In the genomic region with DNA sequence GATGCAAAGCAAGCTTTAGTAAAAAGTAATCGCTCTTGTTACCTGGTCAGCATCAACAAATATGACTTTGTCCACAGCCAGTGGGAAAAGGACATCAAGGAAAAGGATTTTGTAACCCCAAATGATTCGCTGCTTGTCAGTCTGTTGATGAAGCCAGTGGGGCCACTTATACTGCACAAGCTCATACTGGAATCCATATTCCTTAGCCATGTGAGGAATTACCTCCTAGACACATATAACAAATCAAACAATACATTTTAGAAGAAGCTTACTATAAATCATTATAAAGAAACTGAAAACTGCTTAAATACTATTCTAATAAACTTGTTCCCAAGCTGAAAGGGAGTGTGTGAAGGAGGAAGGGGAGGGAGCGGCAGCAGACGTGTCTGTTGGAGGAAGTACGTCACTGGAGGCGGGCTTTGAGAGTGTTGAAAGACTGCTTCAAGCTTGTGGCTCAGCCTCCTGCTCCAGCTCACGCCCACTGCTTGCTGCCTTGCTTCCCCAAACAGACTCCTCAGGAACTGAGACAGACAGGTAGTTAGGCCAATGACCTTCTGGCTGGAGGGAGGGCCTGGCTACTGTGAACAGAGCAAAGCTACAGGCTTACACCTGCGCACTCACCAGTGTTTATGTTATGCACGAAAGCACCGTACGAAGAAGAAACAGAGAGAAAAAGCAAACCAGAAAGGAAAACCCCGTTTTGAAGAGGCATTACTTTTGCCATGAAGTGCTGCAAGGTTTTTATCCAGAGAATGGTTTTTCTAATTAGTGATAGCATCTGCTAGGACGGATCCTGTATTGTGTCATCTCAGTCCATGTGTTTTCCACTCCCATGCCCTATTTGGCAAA, we compare ENCODE assay signal across 8 mouse cellular contexts.
A peak's percentile ranks its signal among the peaks of the same experiment; 100 is the strongest.
DNase-seq lines count a peak whose midpoint lies in the region; ATAC-seq and TF ChIP-seq lines count a peak whose summit lies in the region.

No protein-coding gene starts in this region.

- DNase-seq in CD4-positive, CD25-positive, alpha-beta regulatory T cell, adult 2 months (ENCODE audit: low read depth, low spot score) = peak; percentile 99
- DNase-seq in brain, embryonic 18.5 days (ENCODE audit: low read depth, low spot score) = peak; percentile 98
- DNase-seq in heart, embryonic 10.5 days (ENCODE audit: low spot score) = peak; percentile 99
- peak; percentile 99 for DNase-seq in limb, embryonic 14.5 days (ENCODE audit: low spot score)
- peak; percentile 78 to 96 for DNase-seq in spleen, postnatal 10 days (ENCODE audit: low spot score in 2 of 2)

- peak; percentile 100 for ATAC-seq in kidney, embryonic 14.5 days (ENCODE audit: low FRiP score, low TSS enrichment)
- peak; percentile 100 for ATAC-seq in limb, embryonic 14.5 days (ENCODE audit: low FRiP score, low read depth)
- peak; percentile 100 for ATAC-seq in midbrain, embryonic 16.5 days

- H3K27me3 ChIP-seq in erythroblast, embryonic 14.5 days (ENCODE audit: control insufficient read depth) = no peaks in the 10 kb centered on the region
- H3K27me3 ChIP-seq in heart, embryonic 10.5 days (ENCODE audit: insufficient read depth, poor library complexity, severe bottlenecking) = no peaks in the 10 kb centered on the region
- H3K27me3 ChIP-seq in kidney, embryonic 14.5 days (ENCODE audit: control insufficient read depth, insufficient read depth, low read length) = no peaks in the 10 kb centered on the region
- no peaks in the 10 kb centered on the region for H3K27me3 ChIP-seq in limb, embryonic 14.5 days (ENCODE audit: control insufficient read depth, insufficient read depth, low read length)
- no peaks in the 10 kb centered on the region for H3K27me3 ChIP-seq in midbrain, embryonic 16.5 days (ENCODE audit: control insufficient read depth, insufficient read depth, low read depth, low read length)

- peak overlapping the region; percentile 86 for H3K4me2 ChIP-seq in kidney, embryonic 14.5 days (replicated peaks; ENCODE audit: low read depth, low read length)
- H3K4me2 ChIP-seq in limb, embryonic 14.5 days (replicated peaks; ENCODE audit: low read depth, low read length, severe bottlenecking) = peak overlapping the region; percentile 92
- peak overlapping the region; percentile 92 for H3K4me2 ChIP-seq in midbrain, embryonic 16.5 days (ENCODE audit: low read length)

- peak overlapping the region; percentile 73 for H3K27ac ChIP-seq in heart, embryonic 10.5 days
- peak overlapping the region; percentile 67; the same call in 1 of the 2 replicates for H3K27ac ChIP-seq in kidney, embryonic 14.5 days (ENCODE audit: low read depth, low read length)
- 0 out of 2 replicates have a peak overlapping the region, but pooled peaks have one; percentile 55 for H3K27ac ChIP-seq in limb, embryonic 14.5 days (replicated peaks; ENCODE audit: low read depth, low read length)
- H3K27ac ChIP-seq in midbrain, embryonic 16.5 days (ENCODE audit: low read length) = peak overlapping the region; percentile 82

- H3K9ac ChIP-seq in kidney, embryonic 14.5 days (ENCODE audit: low read depth, low read length) = peak overlapping the region; percentile 52
- peak overlapping the region; percentile 36 for H3K9ac ChIP-seq in limb, embryonic 14.5 days (ENCODE audit: low read depth, low read length, severe bottlenecking)
- peak overlapping the region; percentile 59 for H3K9ac ChIP-seq in midbrain, embryonic 16.5 days (ENCODE audit: low read depth, low read length)

- WGBS in heart, embryonic 10.5 days = under 1% methylated on average over 13 of the region's 13 CpGs
- WGBS in kidney, embryonic 14.5 days = 1% methylated on average over 13 of the region's 13 CpGs
- 2% methylated on average over 13 of the region's 13 CpGs for WGBS in limb, embryonic 14.5 days
- WGBS in midbrain, embryonic 16.5 days = 1% methylated on average over 13 of the region's 13 CpGs

- H3K4me3 ChIP-seq in erythroblast, embryonic 14.5 days (replicated peaks) = peak overlapping the region; percentile 68
- peak overlapping the region; percentile 64 for H3K4me3 ChIP-seq in heart, embryonic 10.5 days
- H3K4me3 ChIP-seq in kidney, embryonic 14.5 days (ENCODE audit: low read length) = peak overlapping the region; percentile 51
- H3K4me3 ChIP-seq in limb, embryonic 14.5 days (replicated peaks; ENCODE audit: low read length) = peak overlapping the region; percentile 46
- H3K4me3 ChIP-seq in midbrain, embryonic 16.5 days (ENCODE audit: low read depth, low read length) = peak overlapping the region; percentile 51

- TF ChIP-seq POLR2A in limb, embryonic 14.5 days (IDR thresholded peaks at IDR 0.05; ENCODE audit: borderline replicate concordance, extremely low read depth, insufficient read depth, insufficient read length) = no peak

- no peaks in the 10 kb centered on the region for H3K36me3 ChIP-seq in erythroblast, embryonic 14.5 days (ENCODE audit: control insufficient read depth)
- peaks cover 12% of the 10 kb centered on the region; the same call in 1 of the 2 replicates for H3K36me3 ChIP-seq in heart, embryonic 10.5 days
- H3K36me3 ChIP-seq in kidney, embryonic 14.5 days (ENCODE audit: control insufficient read depth, insufficient read depth, low read length) = peaks cover 5% of the 10 kb centered on the region; the same call in 1 of the 2 replicates
- peaks cover 17% of the 10 kb centered on the region for H3K36me3 ChIP-seq in limb, embryonic 14.5 days (ENCODE audit: control insufficient read depth, insufficient read depth, low read length)
- H3K36me3 ChIP-seq in midbrain, embryonic 16.5 days (ENCODE audit: control insufficient read depth, insufficient read depth, low read length) = no peaks in the 10 kb centered on the region

- peaks cover 24% of the 10 kb centered on the region for H3K4me1 ChIP-seq in erythroblast, embryonic 14.5 days (ENCODE audit: control insufficient read depth)
- 0 out of 2 replicates have a peak, but pooled peaks cover 3% of the 10 kb centered on the region for H3K4me1 ChIP-seq in heart, embryonic 10.5 days
- no peaks in the 10 kb centered on the region for H3K4me1 ChIP-seq in kidney, embryonic 14.5 days (ENCODE audit: control insufficient read depth, insufficient read depth, low read length)
- no peaks in the 10 kb centered on the region for H3K4me1 ChIP-seq in limb, embryonic 14.5 days (ENCODE audit: control insufficient read depth, insufficient read depth, low read length)
- H3K4me1 ChIP-seq in midbrain, embryonic 16.5 days (ENCODE audit: control insufficient read depth, insufficient read depth, low read length) = peaks cover 9% of the 10 kb centered on the region

- no peaks in the 10 kb centered on the region for H3K9me3 ChIP-seq in erythroblast, embryonic 14.5 days (ENCODE audit: control insufficient read depth, low read length)
- H3K9me3 ChIP-seq in heart, embryonic 10.5 days = no peaks in the 10 kb centered on the region
- no peaks in the 10 kb centered on the region for H3K9me3 ChIP-seq in kidney, embryonic 14.5 days (ENCODE audit: control insufficient read depth, low read length)
- H3K9me3 ChIP-seq in limb, embryonic 14.5 days (ENCODE audit: control insufficient read depth, low read length) = no peaks in the 10 kb centered on the region
- H3K9me3 ChIP-seq in midbrain, embryonic 16.5 days (replicated peaks; ENCODE audit: control insufficient read depth, low read length, poor library complexity, severe bottlenecking) = no peaks in the 10 kb centered on the region

Comparison
In these comparisons a context has a peak if more than half of its experiments do, and no peak if none do; other contexts are left out.
1. Peak in every context shown above with its lines: DNase-seq, ATAC-seq, H3K4me3 ChIP-seq and H3K27ac ChIP-seq.